Mouse (Mus musculus) olfactory bulb, adult 2 months (tissue): ENCODE data around the gene Lef1. TPM values are rescaled to one million over a fixed set of nuclear protein-coding genes. Genes with fewer than 3 reads are reported as not detected.

Experiments used
- H3K27ac ChIP-seq: fragments of 200-500 bp; 2 replicates; pipeline ENCODE4 v1.5.1; 2012; ENCODE audit warnings: low read depth, low read length; ENCODE audit not compliant: insufficient read depth
- H3K4me1 ChIP-seq: fragments of 200-500 bp; 2 replicates; pipeline ENCODE4 v1.6.1; 2012; ENCODE audit warnings: low read length; ENCODE audit not compliant: control insufficient read depth, insufficient read depth
- H3K4me3 ChIP-seq: fragments of 200-500 bp; 2 replicates; pipeline ENCODE4 v1.5.1; 2012; ENCODE audit warnings: mild to moderate bottlenecking, low read depth, low read length, moderate library complexity; ENCODE audit not compliant: insufficient read depth
- CTCF ChIP-seq: fragments of 200-500 bp; IDR thresholded peaks from 2 replicates; pipeline ENCODE4 v1.5.1; 2012; ENCODE audit warnings: low read depth, mild to moderate bottlenecking, low read length, moderate library complexity; ENCODE audit not compliant: insufficient read depth
- POLR2A ChIP-seq: fragments of 200-500 bp; IDR thresholded peaks from 2 replicates; pipeline ENCODE4 v1.6.1; 2012; ENCODE audit warnings: mild to moderate bottlenecking, low read depth, low read length, moderate library complexity; ENCODE audit not compliant: insufficient read depth
- WGBS: fragments of 180-500 bp; shearing (Covaris S2); methylation state at CpG from one replicate; pipeline ENCODE4 v1.1.7; 2018; 5-methylcytosine and 5-hydroxymethylcytosine counted together
- polyA plus RNA-seq: library from polyadenylated mRNA; stranded (reverse); fragments of >200 nt; gene quantifications from 2 replicates; pipeline ENCODE4 v1.2.4, GENCODE M21; 2012; ENCODE audit warnings: low replicate concordance; ENCODE audit not compliant: missing spikeins, insufficient read depth, insufficient read length

Lef1 gene
- polyA plus RNA-seq, 1 experiment = 238 TPM

DNA sequence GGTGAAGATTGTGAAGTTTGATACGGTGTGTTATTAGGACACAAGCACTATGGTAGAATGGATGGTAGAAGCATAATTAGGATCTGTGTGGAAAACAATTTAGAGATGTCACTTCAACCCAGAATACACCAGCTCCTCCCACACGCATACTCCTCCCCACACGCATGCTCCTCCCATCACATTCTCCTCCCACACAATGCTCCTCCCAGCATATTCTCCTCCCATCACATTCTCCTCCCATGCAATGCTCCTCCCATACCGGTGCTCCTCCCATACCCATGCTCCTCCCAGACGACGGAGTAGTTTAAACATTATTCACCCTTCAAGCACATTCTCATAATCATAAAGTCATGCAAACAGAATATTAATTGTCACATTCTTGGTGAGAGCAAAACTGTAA is 26.5 kb upstream of the Lef1 start:
- Histone ChIP-seq H3K4me3 (no peak overlapping the region), H3K4me1 (peaks cover 10% of the 10 kb centered on the region; the same call in 1 of the 2 replicates), H3K27ac (no peak overlapping the region)
- TF ChIP-seq CTCF (no peak), POLR2A (no peak)
- WGBS = 77% methylated on average over 6 of the region's 6 CpGs

- 15% methylated on average over 30 of the region's 30 CpGs for WGBS
- Histone ChIP-seq H3K4me3 (peak overlapping the region; percentile 13), H3K4me1 (peaks cover 10% of the 10 kb centered on the region; the same call in 1 of the 2 replicates), H3K27ac (no peak overlapping the region)
- TF ChIP-seq CTCF (no peak), POLR2A (no peak)
These were observed 25.3 kb upstream of the Lef1 start for GRCm38 (mm10) chr3:131084718-131085561.

- Histone ChIP-seq H3K4me1 (peaks cover 10% of the 10 kb centered on the region; the same call in 1 of the 2 replicates), H3K4me3 (no peak overlapping the region), H3K27ac (no peak overlapping the region)
- TF ChIP-seq POLR2A = no peak
- no peak for TF ChIP-seq CTCF
- WGBS = 88% methylated on average over 9 of the region's 9 CpGs
These were observed 24.3 kb upstream of the Lef1 start for GRCm38 (mm10) chr3:131085978-131086377.

DNA sequence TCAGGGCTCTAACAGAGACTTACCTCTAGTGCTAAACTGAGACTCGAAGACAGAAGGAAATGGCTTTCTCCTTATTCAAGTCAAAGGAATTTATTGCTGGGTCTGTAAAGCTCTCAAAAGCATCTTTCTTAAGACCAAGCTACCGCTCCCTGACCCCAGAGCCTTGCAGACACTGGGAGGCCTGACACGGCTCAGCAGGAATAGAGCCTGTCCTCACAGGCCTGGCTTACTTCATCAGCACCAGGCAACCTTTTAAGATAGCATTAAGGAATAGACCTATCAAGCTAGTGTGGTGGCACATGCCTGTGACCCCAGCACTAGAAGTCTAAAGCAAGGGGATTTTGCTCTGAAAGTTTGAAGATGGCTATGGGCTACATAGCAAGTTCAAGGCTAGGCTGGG is 20.6 kb upstream of the Lef1 start:
- TF ChIP-seq CTCF (no peak), POLR2A (no peak)
- WGBS = 87% methylated on average over 3 of the region's 3 CpGs
- Histone ChIP-seq H3K27ac (no peak overlapping the region), H3K4me3 (no peak overlapping the region), H3K4me1 (peaks cover 9% of the 10 kb centered on the region; the same call in 1 of the 2 replicates)

- H3K27ac ChIP-seq = no peak overlapping the region
- WGBS = 83% methylated on average over 6 of the region's 6 CpGs
These were observed 18.2 kb upstream of the Lef1 start for GRCm38 (mm10) chr3:131092113-131092512.

DNA sequence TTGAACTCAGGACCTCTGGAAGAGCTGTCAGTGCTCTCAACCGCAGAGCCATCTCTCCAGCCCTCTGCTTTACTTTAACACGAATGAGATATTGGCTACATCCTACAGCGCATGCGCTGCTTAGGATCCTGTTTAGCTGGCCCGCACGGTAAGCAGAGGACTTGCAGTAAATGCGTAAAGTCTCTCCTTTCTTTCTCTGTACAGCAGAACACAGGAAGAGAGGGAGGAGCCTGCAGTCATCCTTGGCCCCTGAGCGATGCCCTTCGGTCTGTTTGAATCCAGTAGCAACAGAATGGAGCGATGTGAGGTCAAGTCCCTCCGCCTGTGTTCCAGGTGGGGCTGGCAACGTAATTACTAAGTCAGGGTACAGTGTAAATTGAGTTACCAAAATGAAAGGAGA is 16.5 kb upstream of the Lef1 start:
- no peak overlapping the region for H3K4me3 ChIP-seq
- H3K4me1 ChIP-seq = 0 out of 2 replicates have a peak, but pooled peaks cover 2% of the 10 kb centered on the region
- TF ChIP-seq POLR2A = no peak
- no peak for TF ChIP-seq CTCF
- H3K27ac ChIP-seq = no peak overlapping the region
- WGBS = 86% methylated on average over 12 of the region's 12 CpGs

More at GRCm38 (mm10) chr3:131092113-131092512, 18.2 kb upstream of the Lef1 start:
- TF ChIP-seq POLR2A (no peak), CTCF (no peak)
- Histone ChIP-seq H3K4me1 (0 out of 2 replicates have a peak, but pooled peaks cover 2% of the 10 kb centered on the region), H3K4me3 (no peak overlapping the region)

DNA sequence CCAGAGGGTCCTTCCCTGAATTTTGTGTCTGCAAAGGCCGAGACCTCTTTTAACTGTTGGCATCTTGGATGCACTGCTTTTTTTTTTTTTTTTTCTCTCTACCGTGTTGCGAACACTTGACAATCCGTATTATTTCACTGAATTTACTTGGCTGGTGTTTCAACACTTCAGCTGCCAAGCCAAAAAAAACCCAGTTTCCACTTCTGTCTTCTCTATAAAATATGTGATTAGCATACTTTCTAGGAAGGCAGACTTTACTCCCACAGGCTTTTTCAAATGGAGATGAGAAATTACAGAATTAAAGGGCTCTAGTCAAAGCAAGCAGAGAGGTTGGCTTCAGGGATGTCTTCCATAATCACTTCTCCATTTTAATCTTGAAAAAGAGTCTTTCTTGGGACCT is 14.2 kb upstream of the Lef1 start:
- WGBS = 38% methylated on average over 4 of the region's 4 CpGs

DNA sequence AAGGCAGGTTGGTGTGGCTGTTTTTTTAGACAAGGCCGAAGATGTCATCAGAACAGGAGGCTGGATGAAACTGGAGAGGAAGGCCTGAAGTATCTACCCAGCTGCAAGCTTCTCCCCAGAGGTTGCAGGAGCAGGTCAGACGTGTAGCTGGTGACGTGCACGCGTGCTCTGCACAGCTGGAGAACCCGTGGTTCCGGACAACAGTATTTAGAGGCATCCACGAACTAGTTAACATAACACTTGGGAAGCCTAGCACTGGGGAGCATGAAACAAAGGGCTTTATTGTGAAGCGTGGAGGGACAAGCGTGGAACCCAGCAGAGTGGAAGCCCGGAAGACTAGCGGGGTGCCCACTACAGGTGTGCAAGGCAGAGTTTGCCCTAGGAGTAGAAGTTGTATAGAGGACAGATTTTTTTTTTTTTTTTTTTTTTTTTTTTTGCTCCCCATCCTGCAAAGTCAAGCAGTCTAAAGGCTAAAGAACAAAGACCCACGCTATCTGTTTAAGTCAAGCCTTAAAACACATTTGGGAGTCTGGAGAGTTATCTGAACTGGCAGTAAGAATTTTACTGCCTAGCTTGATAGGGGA is 8.0 kb upstream of the Lef1 start:
- peaks cover 10% of the 10 kb centered on the region for H3K4me1 ChIP-seq
- no peak overlapping the region for H3K4me3 ChIP-seq
- 66% methylated on average over 13 of the region's 13 CpGs for WGBS
- TF ChIP-seq CTCF = no peak
- H3K27ac ChIP-seq = no peak overlapping the region

More for the DNA sequence above, 14.2 kb upstream of the Lef1 start:
- Histone ChIP-seq H3K4me3 (no peak overlapping the region), H3K4me1 (0 out of 2 replicates have a peak, but pooled peaks cover 2% of the 10 kb centered on the region), H3K27ac (no peak overlapping the region)
- TF ChIP-seq POLR2A (no peak), CTCF (no peak)

DNA sequence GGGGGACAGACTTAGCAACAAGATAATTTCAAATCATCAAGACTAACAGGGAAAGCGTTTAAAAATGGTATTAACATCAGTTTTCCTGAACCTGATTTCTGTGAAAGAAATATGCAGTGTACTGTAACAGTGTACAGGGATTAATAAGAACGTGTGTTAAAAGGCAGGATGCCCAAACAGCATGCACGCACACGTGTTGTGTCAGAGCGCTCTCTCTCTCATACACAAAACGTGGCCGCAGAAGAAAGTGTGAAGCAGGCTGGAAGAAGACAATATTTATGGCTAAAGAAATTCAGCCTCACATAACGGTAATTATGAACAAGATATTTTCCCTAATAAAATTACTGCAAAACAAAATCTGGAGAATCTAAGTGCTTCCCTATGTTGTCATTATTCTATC is 4.9 kb upstream of the Lef1 start:
- WGBS = 70% methylated on average over 8 of the region's 8 CpGs
- TF ChIP-seq POLR2A (no peak), CTCF (no peak)
- Histone ChIP-seq H3K27ac (no peak overlapping the region), H3K4me3 (no peak overlapping the region), H3K4me1 (peaks cover 14% of the 10 kb centered on the region)
